ENCODE assay signal across 8 mouse cellular contexts in the genomic region with DNA sequence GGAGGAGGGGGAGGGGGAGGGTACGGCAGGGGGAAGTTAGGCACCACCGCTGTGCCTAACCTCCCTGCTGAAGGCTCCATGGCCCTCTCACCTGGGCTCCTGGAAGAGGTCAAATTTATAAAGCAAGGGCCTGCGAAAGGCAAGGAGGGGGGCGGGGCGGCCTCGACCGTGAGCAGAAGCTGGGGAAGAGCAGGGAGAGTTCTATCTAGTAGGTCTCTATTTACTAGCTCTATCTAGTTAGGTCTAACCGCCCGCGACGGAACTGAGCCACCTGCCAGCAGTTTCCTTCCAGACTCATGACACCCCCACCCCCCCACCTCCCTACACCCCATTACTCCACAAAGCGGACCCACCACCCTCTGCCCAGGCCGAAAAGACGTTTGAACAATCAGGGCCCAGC. TPM values are rescaled to one million over a fixed set of nuclear protein-coding genes. Genes with fewer than 3 reads are reported as not detected.
A peak's percentile ranks its signal among the peaks of the same experiment; 100 is the strongest.
DNase-seq lines count a peak whose midpoint lies in the region; TF ChIP-seq lines count a peak whose summit lies in the region.

No protein-coding gene starts in this region.

- H3K4me1 ChIP-seq in spleen, adult 2 months (ENCODE audit: control insufficient read depth, insufficient read depth, insufficient read length): peaks cover 5% of the 10 kb centered on the region
- H3K4me1 ChIP-seq in hindbrain, embryonic 10.5 days (replicated peaks): peaks cover 28% of the 10 kb centered on the region
- H3K4me1 ChIP-seq in midbrain, embryonic 10.5 days: peaks cover 23% of the 10 kb centered on the region

- H3K4me3 ChIP-seq in spleen, adult 2 months (ENCODE audit: extremely low read depth, insufficient read depth, insufficient read length): peak overlapping the region; percentile 53
- peak overlapping the region; percentile 47 for H3K4me3 ChIP-seq in hindbrain, embryonic 10.5 days
- peak overlapping the region; percentile 53 for H3K4me3 ChIP-seq in midbrain, embryonic 10.5 days

- peaks cover 4% of the 10 kb centered on the region; the same call in 1 of the 2 replicates for H3K27me3 ChIP-seq in spleen, adult 2 months (ENCODE audit: control insufficient read depth, insufficient read depth, low read length)
- peaks cover 52% of the 10 kb centered on the region for H3K27me3 ChIP-seq in hindbrain, embryonic 10.5 days (ENCODE audit: insufficient read depth, poor library complexity, severe bottlenecking)
- H3K27me3 ChIP-seq in midbrain, embryonic 10.5 days (ENCODE audit: low read depth, poor library complexity, severe bottlenecking): peaks cover 65% of the 10 kb centered on the region

- TF ChIP-seq POLR2A in spleen, adult 2 months (IDR thresholded peaks at IDR 0.05; ENCODE audit: low read depth, low read length): no peak

- no peak for DNase-seq in spleen, adult 2 months (ENCODE audit: low read depth in 1 of 2, low spot score in 2 of 2)
- DNase-seq in spleen, postnatal 14 days (ENCODE audit: low spot score in 2 of 2): no peak
- no peak for DNase-seq in hindbrain, embryonic 10.5 days (ENCODE audit: low spot score)
- DNase-seq in midbrain, embryonic 10.5 days (ENCODE audit: low spot score): no peak
- DNase-seq in testis, postnatal 10 days (ENCODE audit: low spot score): no peak
- DNase-seq in testis, postnatal 14 days (ENCODE audit: low spot score): no peak
- DNase-seq in layer of hippocampus, postnatal 14 days (ENCODE audit: low spot score in 2 of 2): no peak
- DNase-seq in MN1 (ENCODE audit: low spot score): no peak

- WGBS in spleen, adult 2 months: 8% methylated on average over 14 of the region's 14 CpGs
- 23% methylated on average over 14 of the region's 14 CpGs for WGBS in hindbrain, embryonic 10.5 days
- WGBS in midbrain, embryonic 10.5 days: 20% methylated on average over 14 of the region's 14 CpGs

- H3K27ac ChIP-seq in spleen, adult 2 months (ENCODE audit: insufficient read depth, low read length): no peak overlapping the region
- H3K27ac ChIP-seq in hindbrain, embryonic 10.5 days: peak overlapping the region; percentile 65
- H3K27ac ChIP-seq in midbrain, embryonic 10.5 days (replicated peaks): no peak overlapping the region; the same call in 1 of the 2 replicates

- H3K36me3 ChIP-seq in spleen, adult 2 months (ENCODE audit: control insufficient read depth, insufficient read depth, low read length): no peaks in the 10 kb centered on the region
- peaks cover 13% of the 10 kb centered on the region for H3K36me3 ChIP-seq in hindbrain, embryonic 10.5 days
- H3K36me3 ChIP-seq in midbrain, embryonic 10.5 days: no peaks in the 10 kb centered on the region

- no peak for TF ChIP-seq CTCF in spleen, adult 2 months (IDR thresholded peaks at IDR 0.05; ENCODE audit: extremely low read depth, insufficient read depth, insufficient read length, insufficient replicate concordance)

- no peaks in the 10 kb centered on the region for H3K9me3 ChIP-seq in hindbrain, embryonic 10.5 days
- no peaks in the 10 kb centered on the region for H3K9me3 ChIP-seq in midbrain, embryonic 10.5 days (replicated peaks)

RNA-seq across cellular contexts. Expression of gene Tns1, which starts 56.4 kb away (rescaled TPM):
- 80.4 and 102 TPM in 2 replicates for polyA plus RNA-seq in spleen, adult 2 months (2012; rRNA removed)
- 15.1 and 15.3 TPM in 2 replicates for polyA plus RNA-seq in hindbrain, embryonic 10.5 days (2016; fragmentation: Nextera tagmentation; extraction: Ambion mirVana)
- 10.3 and 13.4 TPM in 2 replicates for polyA plus RNA-seq in midbrain, embryonic 10.5 days (2016; fragmentation: Nextera tagmentation; extraction: Ambion mirVana)
- total RNA-seq in layer of hippocampus, postnatal 14 days (2021): 10 to 100 TPM; 49.6 to 52.2 TPM

RNA-seq across cellular contexts. Expression of gene Rufy4, which starts 57.5 kb away (rescaled TPM):
- 0.41 and 0.67 TPM in 2 replicates for polyA plus RNA-seq in spleen, adult 2 months (2012; rRNA removed)
- 0.31 and 0.37 TPM in 2 replicates for polyA plus RNA-seq in hindbrain, embryonic 10.5 days (2016; fragmentation: Nextera tagmentation; extraction: Ambion mirVana)
- 0.29 and 0.51 TPM in 2 replicates for polyA plus RNA-seq in midbrain, embryonic 10.5 days (2016; fragmentation: Nextera tagmentation; extraction: Ambion mirVana)
- under 1 TPM; 0.18 to 0.24 TPM for total RNA-seq in layer of hippocampus, postnatal 14 days (2021)
